Mouse (Mus musculus): ENCODE data around the gene Nr4a3. TPM values are rescaled to one million over a fixed set of nuclear protein-coding genes. Genes with fewer than 3 reads are reported as not detected.

Nr4a3 gene
- total RNA-seq, 2 experiments from 2014 or later: 5.8 to 6.7 TPM

- DNase-seq: no peak
Observed at GRCm38 (mm10) chr4:48110331-48110730, 65.4 kb downstream of the Nr4a3 start.

- DNase-seq: peak; percentile 22 to 35
Observed at GRCm38 (mm10) chr4:48116191-48116590, 71.2 kb downstream of the Nr4a3 start.

- no peak for DNase-seq
Observed at GRCm38 (mm10) chr4:48124416-48124772, 79.4 kb downstream of the Nr4a3 start.

GRCm38 (mm10) chr4:48124773-48125469 lies 80.0 kb downstream of the Nr4a3 start, which contains the start of gene Stx17:
Gene Stx17, plus strand, starts transcription at chr4:48124915.
- peak; percentile 88 to 92 for DNase-seq

- DNase-seq: no peak
Observed at GRCm38 (mm10) chr4:48130314-48130713, 85.4 kb downstream of the Nr4a3 start.

- DNase-seq: no peak
Observed at GRCm38 (mm10) chr4:48131606-48132005, 86.7 kb downstream of the Nr4a3 start.

- DNase-seq: no peak
Observed at GRCm38 (mm10) chr4:48132721-48133120, 87.8 kb downstream of the Nr4a3 start.

Other genes starting within 250 kb of the Nr4a3 start
- gene Stx17, start 79.8 kb downstream of the Nr4a3 start, total RNA-seq (2021): 10 to 100 TPM; 30.3 to 31.1 TPM
- 10 to 100 TPM; 28.8 to 30.7 TPM for gene Erp44, start 234.4 kb downstream of the Nr4a3 start, total RNA-seq (2021)
- 1 to 10 TPM; 2.2 to 3.3 TPM for gene Invs, start 234.6 kb downstream of the Nr4a3 start, total RNA-seq (2021)

Measured in heart, adult 18-20 months (tissue).